Mouse (Mus musculus) neural tube, embryonic 11.5 days (tissue): ENCODE measurements at regions not wholly inside any gene's neighbourhood (a gene's known extent, or its start where the extent isn't known, plus 50 kb on each side); places are given as distances from the start of the nearest gene placed in this dataset.

Source experiments
- ATAC-seq: fragments of 200-750 bp; cut with Nextera tagmentation; 2 replicates; pipeline ENCODE4 v1.8.0; 2017; ENCODE audit warnings: moderate number of reproducible peaks, mild to moderate bottlenecking, moderate TSS enrichment, moderate library complexity; ENCODE audit not compliant: insufficient read depth, low FRiP score, low TSS enrichment
- DNase-seq: peaks from one replicate; pipeline ENCODE4 v3.0.0-alpha.2; 2015; ENCODE audit warnings: low spot score
- H3K27ac ChIP-seq: fragments of 300-500 bp; sonication (generic); 2 replicates; pipeline ENCODE4 v1.5.1; 2014; ENCODE audit warnings: low read depth, mild to moderate bottlenecking, low read length
- H3K27me3 ChIP-seq: fragments of 300-500 bp; sonication (generic); 2 replicates; pipeline ENCODE4 v1.6.1; 2014; ENCODE audit warnings: mild to moderate bottlenecking, low read length, mixed read lengths; ENCODE audit not compliant: control insufficient read depth, insufficient read depth
- H3K36me3 ChIP-seq: fragments of 300-500 bp; sonication (generic); 2 replicates; pipeline ENCODE4 v1.6.1; 2014; ENCODE audit warnings: mild to moderate bottlenecking, low read length, moderate library complexity, mixed read lengths; ENCODE audit not compliant: control insufficient read depth, insufficient read depth
- H3K4me1 ChIP-seq: fragments of 300-500 bp; sonication (generic); 2 replicates; pipeline ENCODE4 v1.6.1; 2014; ENCODE audit warnings: low read length, mixed read lengths; ENCODE audit not compliant: control insufficient read depth, insufficient read depth
- H3K4me2 ChIP-seq: fragments of 300-500 bp; sonication (generic); 2 replicates; pipeline ENCODE4 v1.6.1; 2014; ENCODE audit warnings: low read depth, mild to moderate bottlenecking, moderate library complexity
- H3K4me3 ChIP-seq: fragments of 300-500 bp; sonication (generic); 2 replicates; pipeline ENCODE4 v1.5.1; 2014; ENCODE audit warnings: low read depth, low read length
- H3K9ac ChIP-seq: fragments of 300-500 bp; sonication (generic); 2 replicates; pipeline ENCODE4 v1.6.1; 2014; ENCODE audit warnings: mild to moderate bottlenecking, low read length
- H3K9me3 ChIP-seq: fragments of 300-500 bp; sonication (generic); 2 replicates; pipeline ENCODE4 v1.6.1; 2016; ENCODE audit warnings: low read length; ENCODE audit not compliant: control insufficient read depth
- WGBS: fragments of 180-500 bp; shearing (Covaris S2); extraction: QIAGEN DNeasy Blood & Tissue Kit; methylation state at CpG from one replicate; pipeline ENCODE4 v1.1.7; 2014; 5-methylcytosine and 5-hydroxymethylcytosine counted together

DNA sequence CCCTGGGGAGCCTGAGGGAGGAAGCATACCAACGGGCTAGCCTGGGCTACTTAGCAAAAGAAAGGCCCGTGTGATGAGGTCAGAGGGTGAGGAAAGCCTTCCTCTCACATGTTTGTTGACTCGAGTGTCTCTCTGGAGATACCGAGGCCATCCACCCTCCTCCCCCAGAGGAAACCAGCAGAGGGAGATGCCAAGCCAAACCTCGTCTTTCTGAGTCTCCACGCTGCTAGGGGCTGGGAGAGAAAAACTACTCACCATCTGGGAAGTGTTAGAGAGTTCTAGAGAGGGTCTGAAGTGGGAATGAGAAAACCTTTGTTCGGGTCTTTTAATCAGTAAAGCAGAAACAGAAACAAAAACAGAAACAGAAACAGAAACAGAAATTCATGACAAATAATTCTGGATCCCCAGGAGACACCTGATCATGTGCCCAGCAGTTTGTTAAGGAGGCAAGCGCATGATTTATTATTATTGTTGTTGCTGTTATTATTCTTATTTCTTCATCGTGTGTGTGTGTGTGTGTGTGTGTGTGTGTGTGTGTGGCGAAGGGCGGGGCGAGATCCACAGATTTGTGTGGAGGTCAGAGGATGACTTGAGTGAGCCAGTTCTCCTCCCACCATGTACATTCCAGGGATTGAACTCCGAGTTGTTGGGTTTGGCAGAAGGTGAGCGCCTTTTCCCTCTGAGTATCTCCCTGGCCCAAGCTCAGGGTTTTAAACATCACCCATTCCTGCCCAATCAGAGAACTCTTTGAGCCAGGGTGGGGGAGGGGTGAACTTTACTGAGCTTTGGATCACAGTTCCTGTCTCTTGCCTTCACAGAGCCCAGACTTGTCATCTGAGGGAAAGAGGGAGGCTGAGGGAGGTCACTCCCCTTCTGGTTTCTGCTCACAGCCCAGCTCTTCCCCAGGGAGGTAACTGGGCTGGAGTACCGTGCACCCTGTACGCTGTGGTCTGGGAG is 104.2 kb downstream of the Zfp36l2 start:
- Histone ChIP-seq H3K27ac (no peak overlapping the region), H3K4me1 (peaks cover 10% of the 10 kb centered on the region), H3K4me3 (no peak overlapping the region), H3K27me3 (no peaks in the 10 kb centered on the region), H3K9ac (no peak overlapping the region), H3K36me3 (no peaks in the 10 kb centered on the region), H3K9me3 (no peaks in the 10 kb centered on the region), H3K4me2 (no peak overlapping the region)
- DNase-seq (no peak), ATAC-seq (no peak)
- WGBS, result 73% methylated on average over 16 of the region's 16 CpGs

DNA sequence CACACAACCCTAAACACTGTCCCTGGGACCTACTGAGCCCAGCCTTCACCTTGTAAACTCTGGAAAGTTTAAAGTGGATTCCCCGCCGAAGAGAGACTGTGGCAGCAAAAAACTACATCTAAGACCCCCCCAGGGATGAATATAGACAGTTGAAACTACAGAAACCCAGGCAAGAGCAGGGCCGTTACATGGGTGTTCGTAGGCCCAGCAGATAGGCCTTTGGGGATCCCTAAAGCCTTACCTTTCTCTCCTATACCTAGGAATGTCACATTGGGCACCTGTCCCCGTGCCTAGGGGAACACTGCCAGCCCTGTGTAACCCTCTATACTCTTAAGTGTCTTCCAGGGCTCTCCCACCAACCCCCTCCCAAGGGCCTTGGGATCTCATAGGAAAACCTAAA is 105.2 kb downstream of the Zfp36l2 start:
- 92% methylated on average over 5 of the region's 5 CpGs for WGBS
- Histone ChIP-seq H3K4me3 (no peak overlapping the region), H3K4me2 (no peak overlapping the region), H3K9me3 (no peaks in the 10 kb centered on the region), H3K4me1 (peaks cover 10% of the 10 kb centered on the region), H3K27ac (no peak overlapping the region), H3K9ac (no peak overlapping the region), H3K27me3 (no peaks in the 10 kb centered on the region), H3K36me3 (no peaks in the 10 kb centered on the region)
- no peak for DNase-seq
- ATAC-seq, result no peak

DNA sequence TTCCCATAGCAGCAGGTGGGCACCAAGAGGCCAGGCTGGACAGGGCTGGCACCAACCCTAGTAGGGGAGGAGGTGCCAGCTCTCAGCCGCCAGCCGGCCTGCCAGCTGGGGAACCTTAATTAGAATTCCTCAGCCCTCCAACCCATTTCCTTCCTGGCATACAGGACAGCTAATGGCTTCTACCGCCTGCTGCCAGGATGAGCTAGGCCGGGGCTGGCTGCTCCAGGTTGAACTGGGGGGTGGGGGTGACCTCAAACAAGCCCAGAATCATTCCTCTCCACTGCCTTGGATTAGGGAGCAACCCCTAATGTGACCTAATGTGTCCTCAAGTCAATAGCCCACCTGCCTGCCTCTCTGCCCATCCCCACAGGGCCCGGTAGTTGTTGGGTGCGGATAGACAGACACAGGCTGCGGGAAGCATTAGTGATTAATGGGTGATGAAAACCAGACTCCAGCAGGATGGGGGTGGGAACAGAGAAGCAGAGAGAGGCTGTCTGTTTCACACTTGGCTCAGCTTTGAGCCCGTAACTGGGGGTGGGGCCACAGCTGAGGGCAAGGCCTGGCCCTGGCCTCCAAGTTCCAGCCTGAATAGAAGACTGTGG is 105.9 kb downstream of the Zfp36l2 start:
- no peaks in the 10 kb centered on the region for H3K9me3 ChIP-seq
- H3K27me3 ChIP-seq, result no peaks in the 10 kb centered on the region
- 41% methylated on average over 8 of the region's 8 CpGs for WGBS
- no peak for DNase-seq
- no peak for ATAC-seq
- H3K4me1 ChIP-seq, result peaks cover 10% of the 10 kb centered on the region
- no peak overlapping the region for H3K9ac ChIP-seq
- no peak overlapping the region for H3K4me3 ChIP-seq
- no peak overlapping the region for H3K27ac ChIP-seq
- no peak overlapping the region for H3K4me2 ChIP-seq
- H3K36me3 ChIP-seq, result no peaks in the 10 kb centered on the region

DNA sequence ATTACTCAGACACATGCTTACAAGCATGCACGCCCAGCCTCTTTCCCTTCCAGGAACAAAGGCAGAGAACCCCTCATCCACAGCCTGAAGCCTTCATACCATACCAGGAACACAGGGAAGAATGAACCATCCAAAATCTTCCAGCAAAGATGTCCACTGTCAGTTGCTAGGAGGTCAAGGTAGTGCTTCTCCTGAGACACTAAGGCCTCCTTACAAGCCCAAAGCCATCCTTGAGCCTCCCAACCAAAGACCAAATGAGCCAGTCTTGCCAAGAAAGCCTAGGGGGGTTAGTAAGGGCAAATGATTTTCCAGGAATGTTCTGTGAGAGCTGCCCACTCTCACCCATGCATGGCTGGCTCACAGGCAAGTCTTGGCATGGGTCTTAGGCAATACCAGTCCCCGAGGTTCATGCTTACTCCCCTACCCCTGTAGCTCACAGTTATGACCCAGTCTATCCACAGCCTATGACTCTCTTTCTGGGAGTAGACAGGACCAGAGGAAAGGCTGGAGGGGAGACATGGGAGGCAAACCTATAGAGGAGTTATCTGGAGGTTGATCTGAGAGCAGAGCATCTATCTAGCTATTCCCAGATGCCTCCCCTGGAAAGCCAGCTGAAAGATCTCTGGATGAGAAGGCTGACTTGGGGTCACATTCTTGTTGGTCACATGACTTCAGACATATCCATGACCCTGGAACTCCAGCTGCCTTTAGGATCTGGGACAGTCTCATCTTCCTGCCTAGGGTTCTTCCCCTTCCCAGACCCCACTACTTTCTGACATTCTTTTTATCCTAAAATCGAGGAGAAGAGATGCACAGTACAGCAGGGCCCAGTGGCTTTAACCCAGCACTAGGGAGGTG is 112.4 kb downstream of the Zfp36l2 start:
- no peak overlapping the region for H3K4me3 ChIP-seq
- no peaks in the 10 kb centered on the region for H3K27me3 ChIP-seq
- H3K9ac ChIP-seq, result no peak overlapping the region
- ATAC-seq (no peak), DNase-seq (no peak)
- H3K36me3 ChIP-seq, result no peaks in the 10 kb centered on the region
- 80% methylated on average over 3 of the region's 3 CpGs for WGBS
- H3K4me2 ChIP-seq, result no peak overlapping the region
- no peaks in the 10 kb centered on the region for H3K4me1 ChIP-seq
- H3K9me3 ChIP-seq, result no peaks in the 10 kb centered on the region
- no peak overlapping the region for H3K27ac ChIP-seq

DNA sequence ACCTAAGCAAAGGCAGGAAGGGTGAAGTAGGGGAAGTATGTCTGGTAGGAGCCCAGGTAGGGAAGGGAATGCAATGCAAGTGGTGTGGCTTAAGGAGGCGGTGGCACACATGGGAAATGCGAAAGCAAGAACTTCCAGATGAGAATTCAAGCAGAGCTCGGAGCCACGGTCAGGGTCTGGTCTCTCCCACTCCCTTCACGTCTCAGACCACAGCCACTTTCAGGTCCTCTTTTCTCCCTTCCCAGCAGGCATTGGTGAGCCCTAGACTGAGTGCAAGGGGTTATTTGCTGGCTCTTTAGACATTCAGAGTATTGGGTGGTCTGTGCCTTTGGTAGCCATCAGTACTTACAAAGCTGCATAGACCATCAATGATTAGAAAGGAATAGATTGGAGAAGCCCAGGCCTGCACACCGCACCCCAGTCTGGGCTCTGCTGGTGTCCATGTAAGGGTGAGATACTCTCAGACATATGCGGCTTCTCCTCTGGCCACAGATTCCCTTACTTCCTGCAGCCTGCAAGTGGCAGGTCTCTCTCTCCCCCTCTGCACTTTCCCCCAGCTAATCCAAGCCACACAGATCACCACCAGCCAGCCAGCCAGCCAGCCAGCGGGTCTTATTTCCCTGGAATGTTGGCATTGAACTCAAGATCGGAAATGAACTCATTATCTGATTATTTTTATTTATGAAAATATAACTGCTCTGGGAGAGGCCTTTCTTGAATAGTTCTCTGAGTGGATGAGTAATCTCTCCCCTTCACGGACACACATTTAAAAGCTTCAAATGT is 113.6 kb downstream of the Zfp36l2 start:
- Histone ChIP-seq H3K9ac (no peak overlapping the region), H3K4me3 (no peak overlapping the region), H3K4me1 (no peaks in the 10 kb centered on the region), H3K4me2 (no peak overlapping the region), H3K9me3 (no peaks in the 10 kb centered on the region), H3K27ac (no peak overlapping the region), H3K27me3 (no peaks in the 10 kb centered on the region), H3K36me3 (no peaks in the 10 kb centered on the region)
- ATAC-seq (no peak), DNase-seq (no peak)
- WGBS, result 91% methylated on average over 10 of the region's 10 CpGs

DNA sequence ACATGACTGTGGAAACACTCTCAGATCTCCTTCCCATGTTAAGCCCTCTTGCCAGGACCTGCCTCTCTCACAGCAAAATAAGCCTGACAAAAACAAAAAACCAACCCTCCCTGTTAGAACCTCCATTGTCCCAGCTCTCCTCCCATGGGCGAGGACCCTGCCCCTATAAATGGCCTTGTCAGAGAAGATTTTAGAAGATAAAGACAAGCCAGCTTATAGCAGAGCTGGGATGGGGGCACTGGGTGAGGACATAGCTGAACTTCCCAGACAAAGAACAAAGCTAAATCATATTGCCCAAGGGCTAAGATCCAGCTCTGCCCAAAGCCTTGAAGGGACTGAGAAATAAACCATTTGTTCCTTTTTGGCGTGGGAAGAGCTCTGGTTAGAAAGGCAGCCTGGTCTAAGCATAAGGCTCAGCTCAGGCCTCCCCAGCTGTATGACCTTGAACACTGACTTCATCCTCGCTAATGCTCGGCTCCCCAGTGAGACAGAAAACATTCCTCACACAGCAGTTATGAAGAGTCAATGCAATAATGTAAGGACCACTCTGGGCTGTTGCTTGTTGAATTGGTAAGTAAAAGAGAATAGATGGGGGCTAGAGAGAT is 115.2 kb downstream of the Zfp36l2 start:
- H3K9me3 ChIP-seq, result no peaks in the 10 kb centered on the region
- 50% methylated on average over 4 of the region's 4 CpGs for WGBS
- H3K4me3 ChIP-seq, result no peak overlapping the region
- H3K27ac ChIP-seq, result no peak overlapping the region
- H3K27me3 ChIP-seq, result no peaks in the 10 kb centered on the region
- H3K36me3 ChIP-seq, result no peaks in the 10 kb centered on the region
- H3K9ac ChIP-seq, result no peak overlapping the region
- no peak for ATAC-seq
- DNase-seq, result no peak
- H3K4me1 ChIP-seq, result no peaks in the 10 kb centered on the region
- H3K4me2 ChIP-seq, result no peak overlapping the region

DNA sequence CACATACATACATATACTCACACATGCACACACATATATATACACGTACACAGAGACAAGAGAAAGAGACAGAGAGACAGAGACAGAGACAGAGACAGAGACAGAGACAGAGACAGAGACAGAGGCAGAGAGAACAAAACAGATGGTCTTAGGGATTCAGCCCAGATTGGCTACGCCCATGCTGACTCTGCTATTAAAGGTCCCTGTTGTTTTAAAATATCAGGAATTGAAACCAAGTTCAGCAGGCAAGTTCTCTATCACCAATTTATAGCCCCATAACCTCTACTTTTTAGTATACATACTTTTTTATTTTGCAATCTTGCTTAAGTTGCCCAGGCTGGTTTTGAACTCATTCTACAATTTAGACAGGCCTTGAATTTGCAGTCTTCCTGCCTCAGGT is 115.9 kb downstream of the Zfp36l2 start:
- Histone ChIP-seq H3K9me3 (no peaks in the 10 kb centered on the region), H3K27ac (no peak overlapping the region), H3K4me3 (no peak overlapping the region), H3K4me2 (no peak overlapping the region), H3K27me3 (no peaks in the 10 kb centered on the region), H3K9ac (no peak overlapping the region), H3K36me3 (no peaks in the 10 kb centered on the region), H3K4me1 (no peaks in the 10 kb centered on the region)
- ATAC-seq (no peak), DNase-seq (no peak)
- WGBS, result 84% methylated on average over 2 of the region's 2 CpGs

DNA sequence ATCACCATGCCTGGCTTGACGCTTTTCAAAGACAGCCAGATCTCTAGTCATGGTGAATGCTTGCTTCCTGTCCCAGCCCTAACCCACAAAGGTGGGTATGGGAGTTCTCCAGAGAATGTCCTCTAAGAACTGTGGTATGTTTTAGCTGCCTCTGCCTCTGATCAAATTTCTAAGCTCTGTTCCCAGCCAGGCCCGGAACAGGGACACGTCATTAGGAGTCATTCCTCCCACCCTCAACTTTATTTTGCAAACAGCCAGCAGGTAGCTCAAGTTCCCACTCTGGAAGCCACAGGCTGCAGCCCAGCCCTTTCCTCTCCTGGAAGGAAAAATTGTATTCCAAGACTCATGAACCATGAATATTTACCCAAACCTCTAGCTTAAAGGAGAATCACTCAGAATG is 117.2 kb downstream of the Zfp36l2 start:
- Histone ChIP-seq H3K4me2 (no peak overlapping the region), H3K27ac (no peak overlapping the region), H3K9ac (no peak overlapping the region), H3K36me3 (no peaks in the 10 kb centered on the region), H3K4me1 (no peaks in the 10 kb centered on the region), H3K9me3 (no peaks in the 10 kb centered on the region), H3K27me3 (no peaks in the 10 kb centered on the region), H3K4me3 (no peak overlapping the region)
- WGBS, result 87% methylated on average over 3 of the region's 3 CpGs
- DNase-seq, result no peak
- no peak for ATAC-seq
